Mouse (Mus musculus): ENCODE results near the gene Foxred1. TPM values are rescaled to one million over a fixed set of nuclear protein-coding genes. Genes with fewer than 3 reads are reported as not detected.
A peak's percentile ranks its signal among the peaks of the same experiment; 100 is the strongest.

Foxred1 gene
- polyA plus RNA-seq (2012; rRNA removed): 16.2 and 18.4 TPM in 2 replicates
- 14.4 and 16.7 TPM in 2 replicates for polyA plus RNA-seq (2014; fragmentation: Nextera tagmentation; extraction: Ambion mirVana)

DNA sequence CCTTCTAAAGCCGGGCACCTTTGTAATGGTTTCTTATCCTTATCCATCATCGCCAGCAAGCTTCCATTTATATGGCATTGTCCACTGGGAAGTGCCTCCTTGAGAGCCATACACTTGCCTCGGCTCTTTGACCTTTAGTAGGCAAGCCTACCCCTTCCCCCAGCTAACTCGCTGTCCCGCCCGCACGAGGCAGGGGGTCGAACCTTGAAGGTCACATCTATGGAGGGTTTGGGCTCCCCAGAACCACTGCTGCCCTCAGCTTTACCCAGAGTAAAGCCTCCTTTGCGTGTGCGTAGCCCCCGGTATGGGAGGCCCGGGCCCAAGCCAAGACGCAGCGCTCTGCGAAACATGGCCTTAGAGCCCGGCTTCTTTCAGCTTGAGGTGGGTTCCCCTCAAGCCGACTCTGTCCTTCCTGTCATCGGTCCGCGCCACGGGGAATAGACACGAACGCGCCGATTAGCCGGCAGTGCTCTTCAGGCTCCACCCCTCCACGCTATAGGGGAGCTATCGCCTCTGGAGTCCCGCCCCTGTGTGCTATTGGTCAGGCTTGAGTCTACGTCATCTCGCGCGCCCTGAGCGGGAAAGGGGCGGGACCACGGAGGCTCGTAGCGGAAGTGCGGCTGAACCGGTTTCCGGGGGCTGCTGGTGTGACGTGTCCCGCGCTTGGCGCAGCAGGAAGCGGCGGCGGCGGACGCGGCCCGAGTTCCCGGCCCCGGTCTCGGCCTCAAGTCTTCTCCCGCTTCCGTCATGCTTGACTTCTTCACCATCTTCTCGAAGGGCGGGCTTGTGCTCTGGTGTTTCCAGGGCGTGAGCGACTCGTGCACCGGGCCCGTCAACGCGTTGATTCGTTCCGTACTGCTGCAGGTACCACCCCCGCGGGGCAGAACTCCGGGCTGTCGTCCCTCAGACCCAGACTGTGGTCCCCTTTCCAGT, at the start of gene Foxred1:
Gene Foxred1, minus strand, starts transcription at position 514 of the 933 bp plus-strand sequence.
- DNase-seq (ENCODE audit: low read depth in 3 of 3, low spot score in 3 of 3) (peak; percentile 98 to 99 (median 98)), ATAC-seq (ENCODE audit: insufficient read depth) (peak; percentile 99)
- TF ChIP-seq CTCF (IDR thresholded peaks at IDR 0.05; ENCODE audit: low read depth): no peak
- no peak for TF ChIP-seq EP300 (IDR thresholded peaks at IDR 0.05; ENCODE audit: low read depth)
- H3K9me3 ChIP-seq (ENCODE audit: control insufficient read depth, low read length): no peaks in the 10 kb centered on the region
- no peaks in the 10 kb centered on the region for H3K27me3 ChIP-seq (ENCODE audit: control insufficient read depth, insufficient read depth, low read length)
- H3K4me2 ChIP-seq (ENCODE audit: low read depth): peak within 1 kb of the TSS; percentile 97
- peak within 1 kb of the TSS; percentile 89 for H3K9ac ChIP-seq (replicated peaks)
- under 1% methylated on average over 72 of the region's 72 CpGs for WGBS (ENCODE audit: insufficient replicate concordance)
- H3K36me3 ChIP-seq (replicated peaks; ENCODE audit: control insufficient read depth, insufficient read depth, low read depth): peaks cover 46% of the 10 kb centered on the region
- H3K4me3 ChIP-seq (ENCODE audit: insufficient read depth in 1 of 2, low read depth in 2 of 2, low read length in 2 of 2): peak within 1 kb of the TSS; percentile 86 to 92
- peaks cover 10 to 14% of the 10 kb centered on the region in 2 experiments; a peak in 3 of 4 replicates for H3K4me1 ChIP-seq (replicated peaks; ENCODE audit: control insufficient read depth in 2 of 2, insufficient read depth in 2 of 2, low read length in 1 of 2)
- peak within 1 kb of the TSS; percentile 64 for H3K27ac ChIP-seq

DNA sequence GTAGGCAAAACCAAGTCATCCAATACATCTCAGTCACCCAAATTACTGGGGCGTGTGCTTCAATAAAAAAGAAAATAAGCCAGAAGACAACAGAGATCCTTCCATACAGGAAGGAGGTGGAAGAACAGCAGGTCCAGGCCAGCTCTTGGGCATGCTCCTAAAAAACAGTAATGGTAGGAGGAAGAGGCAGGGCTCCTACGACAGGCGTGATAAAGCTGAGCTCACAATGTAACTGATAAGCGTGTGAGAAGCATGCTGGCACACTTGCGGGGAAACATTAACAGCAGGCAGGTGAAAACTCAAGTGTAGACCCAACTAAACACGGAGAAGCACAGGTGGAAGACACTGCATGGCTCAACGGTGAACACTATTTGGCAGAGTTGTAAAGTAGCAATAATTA, 46.5 kb upstream of the Foxred1 start:
- Histone ChIP-seq H3K4me1 (replicated peaks; ENCODE audit: control insufficient read depth in 2 of 2, insufficient read depth in 2 of 2, low read length in 1 of 2) (peaks cover 3 to 8% of the 10 kb centered on the region in 2 experiments), H3K9me3 (ENCODE audit: control insufficient read depth, low read length) (no peaks in the 10 kb centered on the region), H3K27me3 (ENCODE audit: control insufficient read depth, insufficient read depth, low read length) (no peaks in the 10 kb centered on the region), H3K36me3 (replicated peaks; ENCODE audit: control insufficient read depth, insufficient read depth, low read depth) (no peaks in the 10 kb centered on the region), H3K27ac (no peak overlapping the region), H3K4me2 (ENCODE audit: low read depth) (no peak overlapping the region), H3K9ac (replicated peaks) (no peak overlapping the region), H3K4me3 (ENCODE audit: insufficient read depth in 1 of 2, low read depth in 2 of 2, low read length in 2 of 2) (no peak overlapping the region)
- no peak for DNase-seq (ENCODE audit: low read depth in 3 of 3, low spot score in 3 of 3)
- no peak for ATAC-seq (ENCODE audit: insufficient read depth)
- TF ChIP-seq EP300 (IDR thresholded peaks at IDR 0.05; ENCODE audit: low read depth) (no peak), CTCF (IDR thresholded peaks at IDR 0.05; ENCODE audit: low read depth) (no peak)
- 36% methylated on average over 7 of the region's 7 CpGs for WGBS (ENCODE audit: insufficient replicate concordance)

DNA sequence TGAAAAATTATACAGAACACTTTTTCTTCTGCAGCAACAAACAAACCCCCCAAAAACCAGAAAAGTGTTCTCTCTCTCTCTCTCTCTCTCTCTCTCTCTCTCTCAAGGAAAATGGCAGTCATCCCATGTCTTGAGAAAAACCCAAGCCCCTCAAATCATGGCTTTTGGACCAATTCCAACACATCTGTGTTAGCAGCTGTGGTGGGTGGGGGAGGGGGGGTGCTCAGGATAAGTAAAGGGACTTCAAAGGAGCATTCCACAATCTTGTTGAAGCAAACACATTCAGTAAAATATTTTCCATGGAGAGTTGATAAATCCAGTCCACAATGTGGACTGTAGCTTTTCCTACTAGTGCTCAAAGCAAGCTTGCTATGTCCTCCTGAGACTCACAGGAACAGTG, 38.6 kb upstream of the Foxred1 start:
- H3K4me2 ChIP-seq (ENCODE audit: low read depth): no peak overlapping the region
- H3K27me3 ChIP-seq (ENCODE audit: control insufficient read depth, insufficient read depth, low read length): no peaks in the 10 kb centered on the region
- no peak for TF ChIP-seq CTCF (IDR thresholded peaks at IDR 0.05; ENCODE audit: low read depth)
- TF ChIP-seq EP300 (IDR thresholded peaks at IDR 0.05; ENCODE audit: low read depth): no peak
- H3K36me3 ChIP-seq (replicated peaks; ENCODE audit: control insufficient read depth, insufficient read depth, low read depth): no peaks in the 10 kb centered on the region
- H3K4me1 ChIP-seq (replicated peaks; ENCODE audit: control insufficient read depth in 2 of 2, insufficient read depth in 2 of 2, low read length in 1 of 2): no peaks in the 10 kb centered on the region; a peak in 1 of 4 replicates
- no peaks in the 10 kb centered on the region for H3K9me3 ChIP-seq (ENCODE audit: control insufficient read depth, low read length)
- DNase-seq (ENCODE audit: low read depth in 3 of 3, low spot score in 3 of 3) (no peak), ATAC-seq (ENCODE audit: insufficient read depth) (no peak)
- no peak overlapping the region for H3K27ac ChIP-seq
- H3K4me3 ChIP-seq (ENCODE audit: insufficient read depth in 1 of 2, low read depth in 2 of 2, low read length in 2 of 2): no peak overlapping the region
- H3K9ac ChIP-seq (replicated peaks): no peak overlapping the region

DNA sequence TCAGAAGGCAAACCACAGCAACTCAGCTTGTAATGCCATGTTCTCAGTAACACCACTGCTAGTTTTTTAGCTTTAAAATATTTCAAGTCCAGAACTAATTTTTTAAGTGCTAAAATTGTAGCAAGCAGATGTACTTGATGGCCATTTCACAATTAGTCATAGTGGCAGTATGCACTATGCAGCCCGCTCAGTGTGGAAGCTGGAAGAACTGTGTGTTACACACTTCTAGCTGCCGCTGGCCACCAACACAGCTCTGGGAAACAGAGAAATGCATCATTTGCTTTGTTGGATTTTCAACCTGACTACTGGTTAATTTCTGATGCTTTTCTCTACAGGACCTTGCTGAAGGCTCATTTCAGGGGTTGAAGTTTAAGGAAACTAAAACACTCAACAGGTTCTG, 36.5 kb upstream of the Foxred1 start:
- 89% methylated on average over 2 of the region's 2 CpGs for WGBS (ENCODE audit: insufficient replicate concordance)
- Histone ChIP-seq H3K4me1 (replicated peaks; ENCODE audit: control insufficient read depth in 2 of 2, insufficient read depth in 2 of 2, low read length in 1 of 2) (no peaks in the 10 kb centered on the region; a peak in 1 of 4 replicates), H3K9ac (replicated peaks) (no peak overlapping the region), H3K27ac (no peak overlapping the region), H3K36me3 (replicated peaks; ENCODE audit: control insufficient read depth, insufficient read depth, low read depth) (no peaks in the 10 kb centered on the region), H3K4me2 (ENCODE audit: low read depth) (no peak overlapping the region), H3K27me3 (ENCODE audit: control insufficient read depth, insufficient read depth, low read length) (no peaks in the 10 kb centered on the region), H3K9me3 (ENCODE audit: control insufficient read depth, low read length) (no peaks in the 10 kb centered on the region), H3K4me3 (ENCODE audit: insufficient read depth in 1 of 2, low read depth in 2 of 2, low read length in 2 of 2) (no peak overlapping the region)
- ATAC-seq (ENCODE audit: insufficient read depth): no peak
- DNase-seq (ENCODE audit: low read depth in 3 of 3, low spot score in 3 of 3): no peak
- TF ChIP-seq EP300 (IDR thresholded peaks at IDR 0.05; ENCODE audit: low read depth): no peak
- no peak for TF ChIP-seq CTCF (IDR thresholded peaks at IDR 0.05; ENCODE audit: low read depth)

DNA sequence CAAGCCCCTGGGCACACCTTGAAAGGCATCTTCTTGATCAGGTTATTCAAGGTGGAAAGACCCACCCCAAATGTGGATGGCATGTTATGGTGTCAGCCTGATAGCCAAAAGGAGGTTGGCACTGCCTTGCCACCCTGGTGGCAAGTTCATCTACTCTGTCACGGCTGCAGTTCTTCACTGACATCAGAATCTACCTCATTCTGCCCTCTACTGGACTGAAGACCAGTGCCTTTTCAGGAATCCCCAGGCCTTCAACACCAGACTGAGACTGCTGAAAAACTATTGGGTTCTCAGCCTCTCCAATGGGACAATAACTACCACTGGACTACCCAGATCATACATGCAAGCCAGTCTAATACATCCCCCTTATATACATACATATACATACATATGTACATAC, 28.9 kb upstream of the Foxred1 start:
- WGBS (ENCODE audit: insufficient replicate concordance): 68% methylated on average over 1 of the region's 1 CpGs
- TF ChIP-seq EP300 (IDR thresholded peaks at IDR 0.05; ENCODE audit: low read depth) (no peak), CTCF (IDR thresholded peaks at IDR 0.05; ENCODE audit: low read depth) (peak; percentile 32; the same call in 1 of the 2 replicates)
- Histone ChIP-seq H3K4me3 (ENCODE audit: insufficient read depth in 1 of 2, low read depth in 2 of 2, low read length in 2 of 2) (no peak overlapping the region), H3K4me1 (replicated peaks; ENCODE audit: control insufficient read depth in 2 of 2, insufficient read depth in 2 of 2, low read length in 1 of 2) (no peaks in the 10 kb centered on the region), H3K36me3 (replicated peaks; ENCODE audit: control insufficient read depth, insufficient read depth, low read depth) (no peaks in the 10 kb centered on the region), H3K27me3 (ENCODE audit: control insufficient read depth, insufficient read depth, low read length) (no peaks in the 10 kb centered on the region), H3K27ac (no peak overlapping the region), H3K9ac (replicated peaks) (no peak overlapping the region), H3K9me3 (ENCODE audit: control insufficient read depth, low read length) (no peaks in the 10 kb centered on the region), H3K4me2 (ENCODE audit: low read depth) (no peak overlapping the region)
- DNase-seq (ENCODE audit: low read depth in 3 of 3, low spot score in 3 of 3) (no peak), ATAC-seq (ENCODE audit: insufficient read depth) (no peak)

All from liver, embryonic 14.5 days (tissue).